Mouse (Mus musculus) embryonic facial prominence, embryonic 10.5 days (tissue): ENCODE results near the gene Fbxo8. TPM values are rescaled to one million over a fixed set of nuclear protein-coding genes. Genes with fewer than 3 reads are reported as not detected.

Experiments used
- DNase-seq: peaks from one replicate; pipeline ENCODE4 v3.0.0-alpha.2; 2017; ENCODE audit warnings: low spot score
- H3K27ac ChIP-seq: fragments of 300-500 bp; sonication (generic); replicated peaks from 2 replicates; pipeline ENCODE4 v1.5.1; 2016; ENCODE audit warnings: mild to moderate bottlenecking
- H3K27me3 ChIP-seq: fragments of 300-500 bp; sonication (generic); replicated peaks from 2 replicates; pipeline ENCODE4 v1.6.1; 2016; ENCODE audit warnings: low read depth, mild to moderate bottlenecking; ENCODE audit not compliant: poor library complexity, severe bottlenecking
- H3K36me3 ChIP-seq: fragments of 300-500 bp; sonication (generic); replicated peaks from 2 replicates; pipeline ENCODE4 v1.6.1; 2016; ENCODE audit warnings: mild to moderate bottlenecking, moderate library complexity
- H3K4me1 ChIP-seq: fragments of 300-500 bp; sonication (generic); 2 replicates; pipeline ENCODE4 v1.6.1; 2016
- H3K4me3 ChIP-seq: fragments of 300-500 bp; sonication (generic); 2 replicates; pipeline ENCODE4 v1.5.1; 2016; ENCODE audit warnings: mild to moderate bottlenecking, moderate library complexity
- H3K9me3 ChIP-seq: fragments of 300-500 bp; sonication (generic); 2 replicates; pipeline ENCODE4 v1.6.1; 2016; ENCODE audit warnings: mild to moderate bottlenecking
- WGBS: fragments of 180-500 bp; shearing (Covaris S2); methylation state at CpG from one replicate; pipeline ENCODE4 v1.1.7; 2016; 5-methylcytosine and 5-hydroxymethylcytosine counted together
- microRNA-seq: library from miRNA; unstranded; fragments of <30 nt; microRNA quantifications from one replicate; pipeline ENCODE4, GENCODE M21; 2017
- polyA plus RNA-seq: library from polyadenylated mRNA; unstranded; fragments of >200 nt; fragmentation: Nextera tagmentation; extraction: Ambion mirVana; gene quantifications from 2 replicates; pipeline ENCODE4 v1.2.1, GENCODE M21; 2016

Fbxo8 gene
- polyA plus RNA-seq, 1 experiment from 2014 or later = 29.1 TPM

DNA sequence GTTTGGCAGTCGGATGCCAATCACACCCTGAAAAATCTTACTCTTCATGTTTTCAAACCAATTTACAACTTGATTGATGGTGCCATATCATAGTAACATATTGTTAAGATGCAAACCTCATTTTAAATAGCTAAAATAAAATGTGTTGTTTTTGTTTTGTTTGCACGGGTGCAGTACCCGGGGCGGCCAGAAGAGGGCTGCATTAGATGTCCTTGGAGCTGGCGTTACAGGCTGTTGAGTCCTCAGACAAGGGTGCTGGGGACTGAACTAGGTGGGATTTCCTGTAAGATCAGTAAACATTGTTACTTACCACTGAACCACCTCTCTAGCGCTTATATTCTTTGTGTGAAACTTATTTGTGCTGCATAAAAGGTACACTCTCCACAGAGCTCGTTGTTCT, 65.4 kb downstream of the Fbxo8 start:
- Histone ChIP-seq H3K27ac (no peak overlapping the region), H3K36me3 (no peaks in the 10 kb centered on the region), H3K4me1 (peaks cover 24% of the 10 kb centered on the region), H3K4me3 (no peak overlapping the region), H3K27me3 (peaks cover 27% of the 10 kb centered on the region), H3K9me3 (no peaks in the 10 kb centered on the region)
- WGBS = 26% methylated on average over 7 of the region's 7 CpGs
- peak; percentile 64 for DNase-seq

DNA sequence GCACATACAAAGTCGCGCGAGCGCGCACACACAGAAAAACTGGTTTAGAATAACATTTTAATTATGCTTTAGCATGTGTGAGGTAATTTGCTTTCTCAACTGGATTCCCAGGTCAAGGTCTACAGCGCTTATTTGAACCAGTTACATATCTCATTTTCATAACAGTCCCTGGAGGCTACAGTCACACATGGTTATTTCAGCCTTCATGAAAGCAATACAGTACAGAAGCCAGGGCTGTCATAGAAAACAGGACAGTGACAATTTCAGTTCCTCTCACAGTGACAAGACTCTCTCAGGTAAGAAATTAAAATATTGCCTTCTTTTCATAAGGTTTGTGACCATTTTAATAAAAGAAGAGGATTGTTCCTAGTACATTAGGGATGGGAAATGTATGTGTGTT, 66.4 kb downstream of the Fbxo8 start:
- no peak for DNase-seq
- H3K27ac ChIP-seq = no peak overlapping the region
- H3K4me1 ChIP-seq = peaks cover 25% of the 10 kb centered on the region
- H3K36me3 ChIP-seq = no peaks in the 10 kb centered on the region
- no peaks in the 10 kb centered on the region for H3K9me3 ChIP-seq
- H3K4me3 ChIP-seq = no peak overlapping the region
- 96% methylated on average over 6 of the region's 6 CpGs for WGBS
- peaks cover 37% of the 10 kb centered on the region for H3K27me3 ChIP-seq

DNA sequence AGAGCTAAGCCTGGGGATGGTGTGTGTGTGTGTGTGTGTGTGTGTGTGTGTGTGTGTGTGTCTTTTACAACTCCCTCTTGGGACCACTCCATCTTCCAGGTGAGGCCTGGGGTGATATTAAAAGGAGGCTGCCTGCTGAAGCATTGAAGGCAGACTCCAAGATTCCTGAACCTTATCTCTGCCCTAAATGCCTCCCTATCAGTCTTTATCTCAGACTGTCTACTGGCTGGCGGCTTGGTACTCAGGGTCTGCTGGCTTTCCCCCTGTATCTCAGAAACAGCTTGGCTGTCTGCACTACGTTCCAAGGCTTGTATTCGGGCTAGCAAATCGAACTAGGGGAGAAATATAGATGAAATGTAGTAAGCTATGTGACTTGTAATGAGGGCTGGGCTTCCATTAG, 68.2 kb downstream of the Fbxo8 start:
- H3K4me3 ChIP-seq = no peak overlapping the region
- peaks cover 55% of the 10 kb centered on the region for H3K27me3 ChIP-seq
- 27% methylated on average over 4 of the region's 4 CpGs for WGBS
- H3K4me1 ChIP-seq = peaks cover 42% of the 10 kb centered on the region
- peak; percentile 10 for DNase-seq
- H3K9me3 ChIP-seq = no peaks in the 10 kb centered on the region
- H3K27ac ChIP-seq = no peak overlapping the region
- no peaks in the 10 kb centered on the region for H3K36me3 ChIP-seq

DNA sequence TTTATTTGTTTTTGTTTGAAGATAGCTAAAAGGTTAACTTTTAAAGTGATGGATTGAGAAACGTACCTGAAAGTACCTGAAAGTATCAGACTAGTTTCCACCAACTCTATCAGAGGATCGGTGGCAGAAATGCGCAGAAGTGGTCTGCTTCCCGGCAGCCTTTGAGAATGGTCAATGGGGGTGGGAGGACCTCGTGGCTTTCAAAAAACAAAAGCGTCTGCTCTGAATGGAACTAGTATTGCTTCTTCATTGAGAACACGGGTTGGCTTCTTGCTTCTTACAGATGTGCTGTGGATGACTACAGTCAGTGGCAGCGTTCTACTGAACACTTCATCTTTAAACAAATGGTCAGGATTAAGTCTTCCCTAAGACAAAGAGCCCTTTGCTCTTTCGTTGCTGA, 68.7 kb downstream of the Fbxo8 start:
- Histone ChIP-seq H3K9me3 (no peaks in the 10 kb centered on the region), H3K27ac (no peak overlapping the region), H3K4me3 (no peak overlapping the region), H3K27me3 (peaks cover 60% of the 10 kb centered on the region), H3K4me1 (peaks cover 47% of the 10 kb centered on the region), H3K36me3 (no peaks in the 10 kb centered on the region)
- 8% methylated on average over 9 of the region's 9 CpGs for WGBS
- no peak for DNase-seq

DNA sequence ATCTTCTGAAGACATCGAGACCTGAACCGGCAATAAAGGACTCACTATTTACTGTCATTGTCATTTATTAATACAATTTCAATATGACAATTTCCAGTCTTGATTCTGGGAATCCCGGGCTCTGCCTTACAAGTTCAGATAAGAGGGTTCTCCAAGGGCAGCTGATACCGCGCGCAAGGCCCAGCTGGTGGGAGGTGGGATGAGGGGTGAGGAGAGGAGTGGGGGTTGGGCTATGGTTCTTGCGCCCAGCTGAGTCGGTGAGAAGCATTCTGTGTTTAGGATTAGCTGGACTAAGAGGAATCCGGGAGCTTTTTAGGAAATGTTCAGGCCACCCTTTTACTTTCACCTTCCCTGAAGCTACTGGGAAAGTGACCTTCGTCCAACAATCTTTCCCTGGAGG, 69.8 kb downstream of the Fbxo8 start:
- Histone ChIP-seq H3K4me1 (peaks cover 47% of the 10 kb centered on the region), H3K9me3 (no peaks in the 10 kb centered on the region), H3K27me3 (peaks cover 66% of the 10 kb centered on the region), H3K27ac (no peak overlapping the region), H3K4me3 (0 out of 2 replicates have a peak overlapping the region, but pooled peaks have one; percentile 23), H3K36me3 (no peaks in the 10 kb centered on the region)
- 3% methylated on average over 10 of the region's 10 CpGs for WGBS
- DNase-seq = no peak

DNA sequence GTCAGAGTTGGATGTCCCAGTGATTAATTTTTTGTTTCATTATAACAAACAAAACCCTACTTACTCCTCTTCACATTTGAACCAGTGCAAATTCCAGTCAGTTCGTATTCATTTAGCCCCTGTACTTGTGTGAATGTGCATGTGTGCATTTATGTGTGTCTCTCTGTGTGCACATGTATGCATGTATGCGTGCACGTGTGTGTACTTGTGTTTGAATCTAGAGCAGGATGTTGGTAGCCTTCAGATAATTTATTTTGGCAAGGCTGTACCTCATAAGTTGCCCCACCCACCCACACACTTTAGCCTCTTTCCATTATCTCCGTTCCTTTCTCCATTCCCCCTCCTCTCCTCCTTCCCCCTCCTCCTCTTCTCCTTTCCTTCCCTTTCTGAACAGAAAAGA, 70.2 kb downstream of the Fbxo8 start:
- no peak for DNase-seq
- H3K9me3 ChIP-seq = no peaks in the 10 kb centered on the region
- no peak overlapping the region for H3K27ac ChIP-seq
- H3K36me3 ChIP-seq = no peaks in the 10 kb centered on the region
- H3K4me3 ChIP-seq = no peak overlapping the region
- WGBS = 16% methylated on average over 4 of the region's 4 CpGs
- H3K27me3 ChIP-seq = peaks cover 66% of the 10 kb centered on the region
- peaks cover 47% of the 10 kb centered on the region for H3K4me1 ChIP-seq

DNA sequence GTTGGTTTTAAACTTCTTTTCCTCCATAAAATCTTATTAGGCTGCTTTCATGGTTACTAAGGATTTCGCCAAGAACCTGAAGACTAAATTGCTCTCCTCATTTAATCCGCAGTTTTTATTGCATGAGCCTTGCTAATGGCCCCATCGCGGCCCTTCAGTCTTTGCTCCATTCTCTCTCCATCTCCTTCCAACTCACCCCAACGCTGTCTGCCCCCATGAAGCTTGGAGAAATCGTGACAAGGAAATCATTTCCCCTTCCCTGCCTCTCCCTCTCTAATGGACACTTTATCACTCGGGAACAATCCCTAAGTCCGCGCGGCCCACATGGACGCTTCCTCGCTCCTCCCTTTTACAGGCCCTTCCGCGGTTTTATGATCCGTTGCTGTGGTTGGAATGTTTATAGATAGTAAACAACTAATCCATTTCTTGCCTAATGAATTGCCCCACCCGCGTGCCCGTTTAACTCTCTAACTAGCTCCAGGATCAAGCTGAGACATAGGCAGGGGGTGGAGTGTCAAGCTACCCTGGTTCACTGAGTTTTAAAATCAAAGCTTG, 71.7 kb downstream of the Fbxo8 start:
- Histone ChIP-seq H3K27ac (0 out of 2 replicates have a peak overlapping the region, but pooled peaks have one; percentile 16), H3K4me1 (peaks cover 47% of the 10 kb centered on the region), H3K36me3 (no peaks in the 10 kb centered on the region), H3K27me3 (peaks cover 66% of the 10 kb centered on the region), H3K9me3 (no peaks in the 10 kb centered on the region), H3K4me3 (peak overlapping the region; percentile 43)
- peak; percentile 33 for DNase-seq
- under 1% methylated on average over 18 of the region's 18 CpGs for WGBS

DNA sequence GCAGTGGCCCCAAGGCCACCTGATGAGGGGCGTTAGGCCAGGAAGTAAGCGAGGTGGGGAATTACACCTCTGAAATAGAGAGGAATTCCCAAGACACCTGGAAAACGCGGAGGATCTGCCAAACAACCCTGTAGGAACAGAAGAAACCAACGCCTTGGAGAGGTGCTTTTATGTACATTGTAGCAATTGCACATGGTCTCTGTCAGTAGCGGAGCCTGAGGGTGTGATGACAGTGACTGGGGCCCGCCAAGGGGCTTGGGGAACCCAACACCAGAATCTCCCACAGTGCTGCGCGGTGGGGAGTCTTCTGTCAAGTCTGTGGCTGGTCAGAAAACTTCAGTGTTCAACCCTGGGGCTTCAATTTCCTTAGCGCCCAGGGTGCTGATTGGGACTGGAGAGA, 72.5 kb downstream of the Fbxo8 start:
- Histone ChIP-seq H3K27ac (no peak overlapping the region), H3K36me3 (no peaks in the 10 kb centered on the region), H3K9me3 (no peaks in the 10 kb centered on the region), H3K27me3 (peaks cover 66% of the 10 kb centered on the region), H3K4me3 (peak overlapping the region; percentile 43), H3K4me1 (peaks cover 47% of the 10 kb centered on the region)
- peak; percentile 58 for DNase-seq
- under 1% methylated on average over 10 of the region's 10 CpGs for WGBS

DNA sequence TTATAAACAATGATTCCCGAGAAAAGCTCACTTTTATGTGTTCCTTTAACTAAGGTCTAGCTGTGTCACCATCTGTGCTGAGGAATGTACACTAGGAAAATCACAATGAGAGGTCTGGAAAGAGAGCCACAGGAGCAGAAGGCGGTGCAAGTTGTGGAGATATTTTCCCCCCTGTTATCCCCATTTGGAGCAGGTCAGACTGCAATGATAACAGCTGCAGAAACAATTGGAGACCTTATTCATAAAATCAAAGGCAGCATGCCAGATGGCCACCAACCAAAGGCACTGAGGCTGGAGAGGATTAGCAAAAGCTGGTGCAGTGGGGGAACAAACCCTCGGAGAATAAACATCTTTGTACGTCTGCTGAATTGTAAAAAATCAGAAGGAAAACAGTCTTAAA, 78.3 kb downstream of the Fbxo8 start:
- DNase-seq = no peak
- WGBS = 35% methylated on average over 4 of the region's 4 CpGs

DNA sequence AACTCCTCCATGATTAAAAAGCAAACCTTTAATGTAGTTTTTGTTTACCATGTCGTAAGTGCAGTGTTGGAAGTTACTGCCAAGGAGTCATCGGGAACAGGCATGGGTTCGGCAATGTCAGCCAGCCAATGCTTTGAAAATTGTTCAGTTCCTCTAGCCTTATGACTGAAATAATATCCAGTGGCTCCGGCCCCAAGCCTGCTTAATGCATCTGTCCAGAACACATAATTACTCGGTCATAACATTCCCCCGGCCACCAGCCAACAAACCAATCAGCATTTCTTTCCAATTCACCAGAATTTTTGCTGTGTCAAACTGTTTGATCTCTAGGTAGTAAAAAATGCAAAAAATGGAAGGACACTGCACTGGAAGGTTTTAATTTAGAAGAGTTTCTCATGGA, 88.4 kb downstream of the Fbxo8 start:
- no peaks in the 10 kb centered on the region for H3K36me3 ChIP-seq
- no peaks in the 10 kb centered on the region for H3K27me3 ChIP-seq
- DNase-seq = peak; percentile 26
- WGBS = 73% methylated on average over 6 of the region's 6 CpGs
- no peak overlapping the region for H3K27ac ChIP-seq
- no peak overlapping the region for H3K4me3 ChIP-seq
- no peaks in the 10 kb centered on the region for H3K9me3 ChIP-seq
- H3K4me1 ChIP-seq = no peaks in the 10 kb centered on the region

More for the DNA sequence above, 78.3 kb downstream of the Fbxo8 start:
- Histone ChIP-seq H3K9me3 (no peaks in the 10 kb centered on the region), H3K27ac (no peak overlapping the region), H3K27me3 (peaks cover 10% of the 10 kb centered on the region), H3K4me1 (peaks cover 7% of the 10 kb centered on the region; the same call in 1 of the 2 replicates), H3K36me3 (no peaks in the 10 kb centered on the region), H3K4me3 (no peak overlapping the region)

Small RNAs within 50 kb of the gene (microRNA-seq; reads per million reads assigned to microRNA genes)
- gene Gm25992 = not detected

Other genes starting within 250 kb of the Fbxo8 start
- gene Cep44, start within 50 bp of the Fbxo8 start, polyA plus RNA-seq = 35.3 and 39.6 TPM in 2 replicates